Mouse (Mus musculus) cortical plate, adult 2 months (tissue): ENCODE measurements around the gene Capns1. TPM values are rescaled to one million over a fixed set of nuclear protein-coding genes. Genes with fewer than 3 reads are reported as not detected.
A peak's percentile ranks its signal among the peaks of the same experiment; 100 is the strongest.

ENCODE experiments used
- H3K27ac ChIP-seq: fragments of 200-500 bp; 2 replicates; pipeline ENCODE4 v1.5.1; 2012; ENCODE audit warnings: low read length, control low read depth, inconsistent platforms; ENCODE audit not compliant: insufficient read depth
- H3K4me1 ChIP-seq: fragments of 200-500 bp; 2 replicates; pipeline ENCODE4 v1.6.1; 2011; ENCODE audit warnings: low read length; ENCODE audit not compliant: control insufficient read depth, insufficient read depth
- H3K4me3 ChIP-seq: fragments of 200-500 bp; 2 replicates; pipeline ENCODE4 v1.5.1; 2011; ENCODE audit warnings: mild to moderate bottlenecking, low read length, control low read depth; ENCODE audit not compliant: insufficient read depth
- CTCF ChIP-seq: fragments of 200-500 bp; IDR thresholded peaks from 2 replicates; pipeline ENCODE4 v1.5.1; 2011; ENCODE audit warnings: mild to moderate bottlenecking, control low read depth, low read length; ENCODE audit not compliant: insufficient read depth; ENCODE audit errors: extremely low read depth
- POLR2A ChIP-seq: fragments of 200-500 bp; IDR thresholded peaks from 2 replicates; pipeline ENCODE4 v1.6.1; 2011; ENCODE audit warnings: mild to moderate bottlenecking, low read length, control low read depth; ENCODE audit not compliant: insufficient read depth; ENCODE audit errors: extremely low read depth
- polyA plus RNA-seq: library from polyadenylated mRNA; depleted of rRNA; stranded (reverse); fragments of >200 nt; gene quantifications from 2 replicates; pipeline ENCODE4 v1.2.3, GENCODE M21; 2012; rRNA removed

Capns1 gene
- polyA plus RNA-seq, 1 experiment: 279 TPM

- Histone ChIP-seq H3K4me3 (no peak overlapping the region), H3K27ac (no peak overlapping the region), H3K4me1 (no peaks in the 10 kb centered on the region)
- TF ChIP-seq POLR2A (no peak), CTCF (no peak)
These were observed 44.6 kb downstream of the Capns1 start for GRCm38 (mm10) chr7:30154040-30154439.

- Histone ChIP-seq H3K4me3 (no peak overlapping the region), H3K27ac (no peak overlapping the region), H3K4me1 (no peaks in the 10 kb centered on the region; the same call in 1 of the 2 replicates)
- TF ChIP-seq CTCF (no peak), POLR2A (no peak)
These were observed 51.6 kb downstream of the Capns1 start for GRCm38 (mm10) chr7:30147011-30147410.

- Histone ChIP-seq H3K27ac (no peak overlapping the region), H3K4me1 (no peaks in the 10 kb centered on the region; the same call in 1 of the 2 replicates), H3K4me3 (peak overlapping the region; percentile 7)
- TF ChIP-seq CTCF (no peak), POLR2A (no peak)
These were observed 54.9 kb downstream of the Capns1 start for GRCm38 (mm10) chr7:30143555-30144209.

- TF ChIP-seq CTCF (no peak), POLR2A (no peak)
- Histone ChIP-seq H3K4me1 (no peaks in the 10 kb centered on the region; the same call in 1 of the 2 replicates), H3K27ac (no peak overlapping the region), H3K4me3 (peak overlapping the region; percentile 7)
These were observed 55.4 kb downstream of the Capns1 start for GRCm38 (mm10) chr7:30143170-30143554.

Other genes with a start within 250 kb of the Capns1 start
- gene Zfp74, start 244.7 kb downstream of the Capns1 start, polyA plus RNA-seq: 12.5 and 13.1 TPM in 2 replicates
- 2.1 and 3.0 TPM in 2 replicates for gene Zfp568, start 214.9 kb downstream of the Capns1 start, polyA plus RNA-seq
- 13.8 and 14.2 TPM in 2 replicates for gene Zfp14, start 147.4 kb downstream of the Capns1 start, polyA plus RNA-seq
- 2.3 and 2.5 TPM in 2 replicates for gene Zfp82, start 125.9 kb downstream of the Capns1 start, polyA plus RNA-seq
- gene Gm26920, start 108.4 kb downstream of the Capns1 start, polyA plus RNA-seq: 0.44 and 0.50 TPM in 2 replicates
- gene Zfp566, start 108.3 kb downstream of the Capns1 start, polyA plus RNA-seq: 6.0 and 7.0 TPM in 2 replicates
- 42.8 and 44.9 TPM in 2 replicates for gene Zfp260, start 104.0 kb downstream of the Capns1 start, polyA plus RNA-seq
- gene Zfp382, start 76.9 kb downstream of the Capns1 start, polyA plus RNA-seq: 9.8 and 10.4 TPM in 2 replicates
- gene Zfp146, start 29.1 kb downstream of the Capns1 start, polyA plus RNA-seq: 33.5 and 35.2 TPM in 2 replicates
- gene Cox7a1, start 14.7 kb downstream of the Capns1 start, polyA plus RNA-seq: 7.4 TPM in 2 replicates
- 152 and 157 TPM in 2 replicates for gene Polr2i, start 33.1 kb upstream of the Capns1 start, polyA plus RNA-seq
- gene Tbcb, start 33.5 kb upstream of the Capns1 start, polyA plus RNA-seq: 136 and 139 TPM in 2 replicates
- gene Ovol3, start 36.9 kb upstream of the Capns1 start, polyA plus RNA-seq: 0.15 TPM in 1 of 2 replicates, not detected in the other
- 0.19 and 0.38 TPM in 2 replicates for gene Thap8, start 81.3 kb upstream of the Capns1 start, polyA plus RNA-seq
- 3.2 and 4.1 TPM in 2 replicates for gene Wdr62, start 81.6 kb upstream of the Capns1 start, polyA plus RNA-seq
- gene Clip3, start 92.9 kb upstream of the Capns1 start, polyA plus RNA-seq: 439 and 458 TPM in 2 replicates
- 135 and 141 TPM in 2 replicates for gene Alkbh6, start 109.9 kb upstream of the Capns1 start, polyA plus RNA-seq
- gene Syne4, start 116.0 kb upstream of the Capns1 start, polyA plus RNA-seq: 23.6 and 24.7 TPM in 2 replicates
- gene E130208F15Rik, start 122.9 kb upstream of the Capns1 start, polyA plus RNA-seq: 0.35 and 0.44 TPM in 2 replicates
- gene Sdhaf1, start 125.1 kb upstream of the Capns1 start, polyA plus RNA-seq: 16.9 and 17.4 TPM in 2 replicates
- gene Lrfn3, start 164.0 kb upstream of the Capns1 start, polyA plus RNA-seq: 20.8 and 21.3 TPM in 2 replicates
- gene Tyrobp, start 214.9 kb upstream of the Capns1 start, polyA plus RNA-seq: 78.9 and 79.5 TPM in 2 replicates
- 1.1 and 1.7 TPM in 2 replicates for gene Hcst, start 221.0 kb upstream of the Capns1 start, polyA plus RNA-seq
- gene Nfkbid, start 222.9 kb upstream of the Capns1 start, polyA plus RNA-seq: 4.4 and 5.7 TPM in 2 replicates
- gene Aplp1, start 246.7 kb upstream of the Capns1 start, polyA plus RNA-seq: 1,095 and 1,125 TPM in 2 replicates